Mouse (Mus musculus): ENCODE results near the gene Olfr353. TPM values are rescaled to one million over a fixed set of nuclear protein-coding genes. Genes with fewer than 3 reads are reported as not detected.

The Olfr353 gene
- total RNA-seq (2023), result not detected

DNA sequence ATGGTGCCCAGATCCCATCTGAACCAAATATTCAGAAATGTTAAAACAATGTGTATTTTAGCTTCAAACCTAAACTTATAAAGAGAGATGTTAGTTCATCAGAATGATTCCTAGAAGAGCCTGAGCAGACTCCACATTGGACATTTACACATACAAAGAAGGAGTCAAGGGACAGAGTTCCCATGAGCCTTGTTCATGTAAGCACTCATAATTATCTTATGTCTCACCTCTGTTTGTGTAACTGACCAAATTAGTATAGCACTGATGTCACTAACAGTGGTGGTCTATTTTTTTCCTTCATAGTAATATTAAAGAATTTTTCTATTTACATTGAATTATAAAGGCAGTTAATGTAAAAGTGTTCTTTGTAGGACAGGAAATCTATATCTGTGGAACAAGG lies at the start of gene Olfr353:
Olfr353 (minus strand) TSS at position 101 of the 400 bp plus-strand sequence.

DNA sequence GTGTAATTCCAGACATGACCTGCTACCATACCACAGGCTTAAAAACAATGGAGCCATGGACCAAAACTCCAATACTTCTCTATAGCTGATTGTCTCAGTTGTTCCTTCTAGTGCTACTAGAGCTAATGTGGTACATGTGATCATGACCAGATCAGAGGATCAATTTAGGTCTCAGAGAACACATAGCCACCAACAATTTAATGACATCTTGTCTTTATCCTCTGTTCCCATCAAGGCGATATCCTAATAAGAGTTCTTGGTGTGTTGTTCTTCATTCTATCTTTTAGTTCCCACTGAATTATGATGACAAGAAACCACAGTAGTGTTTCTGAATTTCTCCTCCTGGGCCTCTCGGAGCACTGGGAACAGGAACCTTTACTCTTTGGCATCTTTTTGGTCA lies 44.1 kb upstream of the Olfr353 start, which contains the start of gene Olfr356:
Olfr356 (plus strand) TSS at position 301 of the 400 bp plus-strand sequence.

DNA sequence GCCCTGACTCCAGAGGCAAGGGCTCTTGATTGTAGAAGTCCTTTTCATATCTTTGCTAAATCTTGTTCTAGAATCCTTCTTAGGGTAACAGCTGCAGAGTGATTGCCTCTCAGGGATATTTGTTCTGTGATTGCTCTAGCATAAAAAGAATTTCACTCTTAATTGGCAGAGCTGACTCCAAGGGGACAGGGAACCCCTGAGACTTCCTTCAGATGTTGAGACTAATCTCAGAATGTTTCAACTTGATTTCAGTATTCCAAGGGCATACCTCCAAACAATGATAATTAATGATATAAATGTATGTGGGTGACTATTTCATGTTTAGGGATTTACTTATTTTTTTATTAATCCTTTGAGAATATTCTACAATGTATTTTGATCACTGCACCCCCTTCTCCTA lies 36.1 kb upstream of the Olfr353 start, which contains the start of gene Olfr355:
Olfr355 (minus strand) TSS at position 101 of the 400 bp plus-strand sequence.

DNA sequence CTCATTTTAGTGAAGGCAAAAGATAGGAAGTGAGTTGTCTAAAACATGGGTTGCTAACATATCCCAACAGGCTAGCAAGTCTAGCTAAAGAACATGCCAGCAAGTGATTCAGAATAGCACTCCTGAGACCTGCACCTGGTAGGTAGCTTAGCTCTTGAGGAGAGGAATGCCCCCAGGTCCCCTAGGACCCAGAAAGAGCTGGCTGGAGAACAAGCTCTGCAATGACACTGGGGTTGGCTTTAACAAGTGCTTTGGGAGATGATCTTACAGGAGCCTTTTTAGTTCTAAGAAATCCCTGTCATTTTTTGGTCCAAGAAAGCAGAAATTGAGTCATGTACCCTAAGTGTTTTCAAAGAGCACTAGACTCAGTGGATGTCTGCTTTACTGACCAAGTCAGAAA lies 12.6 kb upstream of the Olfr353 start, which contains the start of gene Olfr354:
Olfr354 (plus strand) TSS at position 301 of the 400 bp plus-strand sequence.

DNA sequence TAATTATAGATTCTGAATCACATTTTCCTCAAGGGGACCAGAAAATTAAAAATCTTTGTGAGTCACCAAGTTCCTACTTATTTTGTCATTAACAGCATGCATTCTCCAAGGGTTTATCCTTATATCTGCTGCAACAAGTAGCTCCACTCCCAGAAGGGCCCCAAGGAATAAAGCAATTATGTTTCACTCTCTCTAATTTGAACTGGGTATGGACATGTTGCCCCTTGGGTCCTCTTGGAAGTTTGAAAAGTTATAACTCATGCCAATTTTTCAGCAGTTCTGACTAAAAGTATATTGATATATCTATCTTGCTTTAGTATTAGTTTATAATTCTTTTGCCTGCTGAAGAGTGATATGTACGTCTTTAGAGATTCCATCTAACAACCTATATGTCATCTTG lies 24.6 kb downstream of the Olfr353 start, which contains the start of gene Olfr352:
Olfr352 (plus strand) TSS at position 301 of the 400 bp plus-strand sequence.

DNA sequence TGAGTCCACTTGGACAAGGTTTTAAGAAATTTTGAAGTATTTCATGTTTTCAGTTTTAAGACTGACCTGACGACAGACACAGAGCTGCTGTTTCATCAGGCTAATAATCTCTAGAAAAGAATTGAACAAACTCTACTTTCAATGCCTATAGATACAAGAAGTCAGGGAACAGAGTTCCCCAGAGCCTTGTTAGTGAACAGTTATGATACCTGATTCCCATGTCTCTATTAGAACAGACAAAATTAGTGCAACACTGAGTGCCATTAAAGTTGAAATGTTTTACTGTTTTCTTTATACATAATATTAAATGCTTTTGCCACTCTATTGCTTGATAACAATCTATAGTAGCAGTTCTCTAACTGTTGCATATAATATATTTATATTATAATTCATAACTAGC lies 30.2 kb downstream of the Olfr353 start, which contains the start of gene Olfr351:
Olfr351 (minus strand) TSS at position 101 of the 400 bp plus-strand sequence.

DNA sequence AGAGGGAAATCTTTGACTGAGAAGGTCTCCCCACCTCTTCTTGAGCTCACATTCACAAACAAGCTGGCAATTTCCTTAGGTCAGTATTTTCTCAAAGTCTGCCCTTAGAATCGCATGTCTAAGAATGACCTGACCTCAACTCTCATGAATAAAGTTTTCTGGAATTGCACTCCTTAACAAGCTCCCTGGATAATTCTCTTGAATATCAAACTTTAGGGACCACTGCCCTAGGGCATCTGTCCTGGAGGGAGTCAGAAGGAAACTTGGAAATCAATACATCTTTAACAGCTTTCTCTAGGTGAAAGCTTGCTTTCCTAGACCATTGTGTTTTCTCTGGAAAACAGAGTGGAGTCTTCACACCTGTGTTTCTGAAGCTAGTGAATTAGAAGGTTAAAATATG lies 46.7 kb downstream of the Olfr353 start, which contains the start of gene Olfr350:
Olfr350 (plus strand) TSS at position 301 of the 400 bp plus-strand sequence.

Other genes starting within 250 kb of the Olfr353 start
- gene Olfr346, start 207.1 kb downstream of the Olfr353 start, total RNA-seq (2023), result not detected
- gene Olfr347, start 161.0 kb downstream of the Olfr353 start, total RNA-seq (2023), result not detected
- gene Olfr348, start 108.7 kb downstream of the Olfr353 start, total RNA-seq (2023), result not detected
- gene Olfr50, start 102.4 kb downstream of the Olfr353 start, total RNA-seq (2023), result not detected
- not detected for gene Olfr3, start 75.9 kb downstream of the Olfr353 start, total RNA-seq (2023)
- not detected for gene Olfr350, start 46.6 kb downstream of the Olfr353 start, total RNA-seq (2023)
- under 1 TPM in 1 of 2 experiments, not detected in 1; 0.17 TPM for gene Olfr351, start 30.3 kb downstream of the Olfr353 start, total RNA-seq (2023)
- not detected for gene Olfr352, start 24.5 kb downstream of the Olfr353 start, total RNA-seq (2023)
- gene Olfr354, start 12.7 kb upstream of the Olfr353 start, total RNA-seq (2023), result not detected
- gene Olfr355, start 36.0 kb upstream of the Olfr353 start, total RNA-seq (2023), result not detected
- gene Olfr356, start 44.2 kb upstream of the Olfr353 start, total RNA-seq (2023), result not detected
- gene Olfr357, start 100.9 kb upstream of the Olfr353 start, total RNA-seq (2023), result not detected
- gene Olfr358, start 116.4 kb upstream of the Olfr353 start, total RNA-seq (2023), result not detected
- gene Olfr360, start 172.8 kb upstream of the Olfr353 start, total RNA-seq (2023), result not detected
- not detected for gene Olfr361, start 196.4 kb upstream of the Olfr353 start, total RNA-seq (2023)
- not detected for gene Olfr362, start 225.0 kb upstream of the Olfr353 start, total RNA-seq (2023)
- gene Olfr364-ps1, start 246.4 kb upstream of the Olfr353 start, total RNA-seq (2023), result not detected